Mouse (Mus musculus) heart, postnatal 0 days (tissue): ENCODE measurements at regions not wholly inside any gene's neighbourhood (a gene's known extent, or its start where the extent isn't known, plus 50 kb on each side); places are given as distances from the start of the nearest gene placed in this dataset.

ENCODE experiments used
- CTCF ChIP-seq: IDR thresholded peaks from 2 replicates; pipeline ENCODE4 v1.5.1; 2016; ENCODE audit warnings: antibody characterized with exemption, control low read depth, low read depth
- EP300 ChIP-seq: IDR thresholded peaks from 2 replicates; pipeline ENCODE4 v1.6.1; 2016; ENCODE audit warnings: antibody characterized with exemption, low read depth

- TF ChIP-seq CTCF (no peak; the same call in 1 of the 2 replicates), EP300 (no peak)
These were observed 436.5 kb upstream of the Fign start for GRCm38 (mm10) chr2:64534344-64534743.
